Mouse (Mus musculus): ENCODE results near the gene Nvl.
A peak's percentile ranks its signal among the peaks of the same experiment; 100 is the strongest.

The Nvl gene

DNA sequence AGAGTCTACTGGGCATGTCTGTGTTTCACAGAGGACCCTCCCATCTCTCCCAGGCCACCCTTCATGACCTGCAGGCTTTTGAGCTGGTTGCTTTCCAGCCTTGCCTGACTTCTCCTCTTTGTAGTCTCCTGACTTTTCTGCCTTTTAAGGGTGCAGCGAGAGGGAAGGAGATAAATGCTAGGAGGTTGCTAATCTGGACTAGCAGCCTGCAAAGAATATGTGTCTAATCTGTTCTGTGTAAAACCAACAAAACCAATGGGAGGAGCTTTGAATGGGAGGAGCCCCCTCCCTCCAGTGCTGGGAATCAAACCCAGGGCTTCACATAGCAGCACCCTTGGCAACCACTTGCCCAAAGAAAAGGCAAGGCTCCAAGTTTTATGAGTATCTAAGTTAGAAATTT is 75.7 kb downstream of the Nvl start:
- DNase-seq (ENCODE audit: low read depth): no peak

DNA sequence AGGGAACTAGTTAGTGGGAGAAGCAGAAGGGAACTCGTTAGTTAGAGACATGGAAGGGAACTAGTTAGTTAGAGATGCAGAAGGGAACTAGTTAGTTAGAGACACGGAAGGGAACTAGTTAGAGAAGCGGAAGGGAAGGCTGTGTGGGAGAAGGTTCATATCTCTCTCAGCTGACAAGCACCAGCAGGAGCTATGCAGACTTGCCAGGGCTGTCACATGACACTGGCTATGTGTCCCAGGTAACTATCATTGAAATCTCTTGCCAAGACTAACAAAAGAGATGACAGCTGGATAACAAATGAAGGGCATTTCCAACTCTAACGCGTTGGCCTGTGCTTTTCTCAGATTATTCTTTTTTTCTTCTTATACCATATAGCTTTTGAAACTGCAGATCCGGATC is 79.4 kb downstream of the Nvl start:
- DNase-seq (ENCODE audit: low read depth): no peak

DNA sequence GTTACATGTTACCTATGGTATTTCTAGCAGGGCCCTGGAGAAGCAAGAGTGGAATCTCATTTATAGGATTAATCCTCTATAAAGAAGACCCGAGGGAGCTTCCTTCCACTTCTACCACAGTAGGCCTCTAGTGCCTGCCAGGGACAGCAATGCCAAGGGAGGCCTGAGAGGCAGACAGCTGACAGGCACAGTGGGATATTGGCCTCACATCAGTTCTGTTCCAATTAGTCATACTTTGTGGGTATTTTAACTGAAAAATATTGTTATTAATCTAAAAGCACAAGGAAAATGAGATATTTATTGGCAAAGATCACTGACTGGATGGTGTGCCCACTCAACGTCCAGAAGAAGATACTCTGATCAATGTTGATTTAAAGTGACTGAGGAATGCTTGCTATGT is 80.0 kb downstream of the Nvl start:
- no peak for DNase-seq (ENCODE audit: low read depth)

DNA sequence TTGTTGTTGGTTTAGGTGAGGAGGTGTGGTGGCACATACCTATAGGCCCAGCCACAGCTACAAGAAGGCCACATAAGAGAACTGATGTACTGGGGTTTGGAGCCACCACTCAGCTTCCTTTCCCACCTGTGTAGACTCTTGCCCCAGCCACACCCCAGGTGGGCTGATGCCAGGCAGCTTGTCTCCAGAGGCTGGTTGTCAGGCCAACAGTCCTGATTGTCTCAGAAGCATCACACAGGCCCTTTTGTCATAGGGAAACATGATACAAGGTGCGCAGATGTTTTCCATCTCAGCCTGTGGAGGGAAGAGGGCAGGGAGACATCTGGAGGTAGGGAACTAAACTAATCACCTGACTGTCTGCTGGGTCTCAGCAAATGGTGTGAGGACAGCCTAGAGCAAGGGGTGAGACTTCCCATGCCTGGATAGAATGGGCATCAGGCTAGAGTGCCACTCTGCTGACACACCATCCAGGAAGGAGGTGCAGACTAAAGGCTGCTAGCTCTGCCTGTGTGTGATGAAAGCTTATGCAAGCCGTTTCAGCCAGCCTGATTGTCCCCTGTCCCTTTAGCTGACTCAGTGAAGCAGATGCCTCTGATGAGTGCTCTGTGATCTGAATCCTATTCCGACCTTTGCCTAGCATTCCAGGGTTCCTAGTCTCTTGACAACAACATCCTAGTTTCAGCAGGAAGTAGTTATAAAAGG is 82.1 kb downstream of the Nvl start:
- no peak for DNase-seq (ENCODE audit: low read depth)

DNA sequence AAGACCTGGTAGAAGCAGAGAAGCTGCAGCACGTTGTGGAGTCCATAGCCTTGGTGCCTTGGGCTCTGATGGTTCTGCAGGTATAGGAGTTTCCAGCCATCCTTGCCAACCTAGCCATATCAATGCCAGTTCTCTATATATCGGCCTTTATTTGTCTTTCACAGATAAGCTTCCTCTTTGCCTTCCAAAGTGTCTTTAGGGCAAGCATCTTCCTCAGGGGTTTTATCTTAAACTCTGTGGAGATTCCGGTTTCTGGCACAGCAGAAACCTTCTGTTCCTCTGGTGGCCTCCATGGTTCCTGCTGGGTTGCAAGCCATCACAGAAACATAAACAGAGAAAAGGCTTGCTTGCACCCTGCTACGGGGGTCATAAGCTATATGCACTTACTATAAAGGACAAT is 91.1 kb downstream of the Nvl start:
- DNase-seq (ENCODE audit: low read depth): no peak

DNA sequence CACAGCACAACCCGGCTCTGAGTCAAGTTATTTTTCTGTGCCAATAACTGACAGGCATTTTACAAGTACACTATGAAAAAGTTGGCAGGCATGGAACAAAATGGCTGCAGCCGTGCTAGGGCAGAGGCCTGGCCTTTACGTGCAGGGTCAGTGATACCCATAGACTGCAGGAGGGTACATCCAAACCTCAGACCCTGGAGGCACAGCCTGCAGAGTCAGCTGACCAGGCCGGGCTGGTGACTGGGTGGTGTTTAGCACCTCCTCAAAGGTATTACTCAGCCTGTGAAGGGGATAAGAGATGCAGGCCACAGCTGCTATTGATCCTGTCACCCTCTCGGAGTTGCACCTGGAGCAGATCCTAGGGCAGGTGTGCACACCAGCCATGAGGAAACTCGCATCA is 93.1 kb downstream of the Nvl start, which contains the start of gene 9130409I23Rik:
Gene 9130409I23Rik (plus strand): TSS at position 301 of the 400 bp plus-strand sequence.
- DNase-seq (ENCODE audit: low read depth): no peak

DNA sequence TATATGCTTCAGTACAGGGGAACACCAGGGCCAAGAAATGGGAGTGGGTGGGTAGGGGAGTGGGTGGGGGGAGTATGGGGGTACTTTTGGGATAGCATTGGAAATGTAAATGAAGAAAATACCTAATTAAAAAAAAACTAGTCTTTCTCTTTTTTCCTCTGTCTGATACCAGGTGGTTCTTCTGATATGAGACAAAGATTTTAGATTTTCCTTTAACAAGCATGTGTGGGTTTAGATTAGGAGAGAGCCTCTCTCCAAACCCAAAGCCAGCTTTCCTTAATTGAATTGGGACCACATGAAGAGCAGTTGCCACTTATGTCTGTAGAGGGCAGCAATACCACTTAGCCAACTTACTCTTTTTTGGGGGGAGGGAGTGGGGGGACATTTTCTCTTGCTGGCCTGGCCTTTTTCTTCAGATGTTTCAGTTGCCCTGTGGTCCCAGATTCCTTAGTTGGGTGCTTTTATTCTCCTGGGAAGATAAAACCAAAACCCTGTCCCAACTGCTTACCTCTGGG is 94.6 kb downstream of the Nvl start:
- DNase-seq (ENCODE audit: low read depth): peak; percentile 29

DNA sequence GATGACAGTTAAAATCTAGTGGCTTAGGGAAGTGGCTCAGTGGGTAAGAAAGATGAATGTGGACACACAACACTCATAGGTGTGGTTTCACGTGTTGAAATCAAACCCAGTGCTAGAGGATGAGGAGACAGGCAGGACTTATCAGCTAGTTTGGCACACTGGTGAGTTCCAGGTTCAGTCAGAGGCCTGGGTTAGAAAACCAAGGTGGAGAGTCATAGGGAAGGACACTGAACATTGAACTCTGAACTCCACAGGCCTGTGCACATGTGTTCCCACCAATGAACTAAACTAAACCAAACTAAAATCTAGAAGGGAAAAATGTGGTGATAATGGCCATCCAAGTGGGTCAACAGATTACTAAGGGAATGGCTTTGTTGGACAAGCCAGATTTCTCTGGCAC is 96.5 kb downstream of the Nvl start:
- peak; percentile 11 for DNase-seq (ENCODE audit: low read depth)

DNA sequence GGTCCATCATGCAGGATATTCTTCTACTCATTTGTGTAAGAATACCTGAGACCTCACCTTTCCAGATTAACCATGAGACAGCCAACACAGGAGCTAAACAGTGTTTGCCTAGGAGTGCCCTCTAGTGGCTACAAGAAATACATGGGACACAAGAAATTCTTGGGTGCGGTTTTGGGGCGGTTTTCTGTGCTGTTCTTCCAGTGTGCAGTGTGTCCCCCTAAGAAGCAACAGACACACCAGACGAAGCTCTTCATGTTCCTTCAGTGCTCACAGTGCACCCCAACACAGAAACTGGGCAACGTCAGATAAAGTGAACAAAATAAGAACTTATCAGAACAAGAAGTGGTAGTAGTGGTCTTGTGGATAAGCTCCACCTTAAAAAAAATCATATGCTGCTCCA is 104.4 kb downstream of the Nvl start:
- DNase-seq (ENCODE audit: low read depth): peak; percentile 55

DNA sequence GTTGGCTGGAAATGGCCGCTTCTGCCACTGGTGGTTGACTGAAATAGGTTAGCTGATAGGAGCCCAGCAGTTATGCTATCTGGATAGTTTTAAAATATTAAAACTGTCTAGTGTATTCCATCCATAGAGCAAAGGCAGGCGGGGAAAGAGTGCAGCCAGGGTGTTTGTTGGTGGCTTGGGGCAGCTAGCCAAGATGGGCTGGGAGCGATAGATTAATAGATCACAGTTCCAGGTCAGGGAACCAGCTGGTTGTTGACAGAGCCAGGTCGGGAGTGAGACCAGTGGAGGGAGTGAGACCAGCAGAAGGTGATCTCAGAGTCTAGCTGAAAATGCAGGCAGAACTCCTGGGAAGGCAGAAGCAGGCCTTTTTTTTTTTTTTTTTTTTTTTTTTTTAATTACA is 106.4 kb downstream of the Nvl start:
- DNase-seq (ENCODE audit: low read depth): no peak

All from 416B (cell line).